Mouse (Mus musculus) layer of hippocampus, adult 18-20 months (tissue): ENCODE results near the gene Ift27. TPM values are rescaled to one million over a fixed set of nuclear protein-coding genes. Genes with fewer than 3 reads are reported as not detected.
A peak's percentile ranks its signal among the peaks of the same experiment; 100 is the strongest.

ENCODE experiments used
- DNase-seq, 2 experiments: peaks; one replicate each; pipeline ENCODE4 v3.0.0; 2022; ENCODE audit warnings: low spot score in 2 of 2
- long read RNA-seq: library from polyadenylated mRNA; stranded (forward); transcript quantifications from one replicate; pipeline ENCODE4 v2.0.0, GENCODE M21; 2021
- total RNA-seq, 2 experiments: library from RNA; stranded (reverse); gene quantifications; 2 replicates each; pipeline ENCODE4 v1.2.3; 2021

The Ift27 gene
- 10 to 100 TPM; 19.5 to 21.8 TPM for total RNA-seq
- long read RNA-seq, transcript Ift27-201 (7 exons, 1,013 nt), result major isoform, 13 of 19 reads
- long read RNA-seq, partial matches to known transcripts, result 0 of 19 reads
- long read RNA-seq, other reads (novel, unspliced or antisense), result 6 of 19 reads

- DNase-seq, result peak; percentile 99
Measured at GRCm38 (mm10) chr15:78173972-78174886, at the start of gene Ift27. Gene Ift27, minus strand, starts transcription at chr15:78174107.

GRCm38 (mm10) chr15:78215269-78215668, 41.4 kb upstream of the Ift27 start:
- no peak for DNase-seq

- DNase-seq, result no peak
Measured at GRCm38 (mm10) chr15:78211367-78211766, 37.5 kb upstream of the Ift27 start.

- no peak for DNase-seq
Measured at GRCm38 (mm10) chr15:78210203-78210602, 36.3 kb upstream of the Ift27 start.

- DNase-seq, result no peak
Measured at GRCm38 (mm10) chr15:78206312-78206711, 32.4 kb upstream of the Ift27 start, which contains the start of gene Pvalb. Gene Pvalb, minus strand, starts transcription at chr15:78206400.

- DNase-seq, result peak in 1 of 2 experiments; percentile 22
Measured at GRCm38 (mm10) chr15:78205192-78205591, 31.3 kb upstream of the Ift27 start.

- DNase-seq, result peak in 1 of 2 experiments; percentile 58
Measured at GRCm38 (mm10) chr15:78204053-78204847, 30.3 kb upstream of the Ift27 start.

GRCm38 (mm10) chr15:78195096-78195880, 21.4 kb upstream of the Ift27 start:
- DNase-seq, result peak in 1 of 2 experiments; percentile 16

GRCm38 (mm10) chr15:78194320-78194719, 20.4 kb upstream of the Ift27 start:
- DNase-seq, result no peak

- no peak for DNase-seq
Measured at GRCm38 (mm10) chr15:78189636-78190035, 15.7 kb upstream of the Ift27 start.

- no peak for DNase-seq
Measured at GRCm38 (mm10) chr15:78188546-78188945, 14.6 kb upstream of the Ift27 start.

- DNase-seq, result no peak
Measured at GRCm38 (mm10) chr15:78186906-78187305, 13.0 kb upstream of the Ift27 start.

GRCm38 (mm10) chr15:78185609-78186008, 11.7 kb upstream of the Ift27 start:
- no peak for DNase-seq

- peak in 1 of 2 experiments; percentile 48 for DNase-seq
Measured at GRCm38 (mm10) chr15:78184855-78185254, 10.9 kb upstream of the Ift27 start.

GRCm38 (mm10) chr15:78181701-78182405, 7.9 kb upstream of the Ift27 start:
- peak in 1 of 2 experiments; percentile 68 for DNase-seq

- DNase-seq, result no peak
Measured at GRCm38 (mm10) chr15:78179775-78180174, 5.9 kb upstream of the Ift27 start.

- peak; percentile 82 to 87 for DNase-seq
Measured at GRCm38 (mm10) chr15:78178397-78178796, 4.5 kb upstream of the Ift27 start.

GRCm38 (mm10) chr15:78177257-78177656, 3.4 kb upstream of the Ift27 start:
- no peak for DNase-seq

- no peak for DNase-seq
Measured at GRCm38 (mm10) chr15:78174887-78175245, 959 bp upstream of the Ift27 start.
